8 mouse cellular contexts compared by ENCODE assay signal in genomic region chr10:77566651-77567050, GRCm38 (mm10). TPM values are rescaled to one million over a fixed set of nuclear protein-coding genes. Genes with fewer than 3 reads are reported as not detected.
DNase-seq lines count a peak whose midpoint lies in the region; ATAC-seq lines count a peak whose summit lies in the region.

No protein-coding gene starts in this region.

- H3K4me1 ChIP-seq in hindbrain, embryonic 11.5 days (replicated peaks; ENCODE audit: control insufficient read depth, insufficient read depth, low read length): no peaks in the 10 kb centered on the region
- no peaks in the 10 kb centered on the region for H3K4me1 ChIP-seq in hindbrain, embryonic 13.5 days (replicated peaks)
- H3K4me1 ChIP-seq in embryonic facial prominence, embryonic 10.5 days: peaks cover 11% of the 10 kb centered on the region
- H3K4me1 ChIP-seq in stomach, embryonic 16.5 days (ENCODE audit: control insufficient read depth, insufficient read depth, low read length): no peaks in the 10 kb centered on the region

- ATAC-seq in hindbrain, embryonic 11.5 days (ENCODE audit: low FRiP score): no peak
- ATAC-seq in hindbrain, embryonic 13.5 days (ENCODE audit: low FRiP score): no peak
- ATAC-seq in monocyte, adult 5-6 weeks (replicated peaks; ENCODE audit: insufficient number of reproducible peaks, low FRiP score, low TSS enrichment, poor library complexity, severe bottlenecking): peak; percentile 32
- ATAC-seq in stomach, embryonic 16.5 days (ENCODE audit: insufficient read depth, low FRiP score): no peak

- no peak overlapping the region for H3K27ac ChIP-seq in hindbrain, embryonic 11.5 days (ENCODE audit: low read depth, low read length)
- H3K27ac ChIP-seq in hindbrain, embryonic 13.5 days: no peak overlapping the region
- no peak overlapping the region for H3K27ac ChIP-seq in embryonic facial prominence, embryonic 10.5 days (replicated peaks)
- H3K27ac ChIP-seq in stomach, embryonic 16.5 days (ENCODE audit: low read length): peak overlapping the region; percentile 9; the same call in 1 of the 2 replicates

- peak; percentile 79 for DNase-seq in hindbrain, embryonic 11.5 days (ENCODE audit: low spot score)
- DNase-seq in adrenal gland, postnatal 36 days: peak; percentile 92 to 95
- peak; percentile 77 for DNase-seq in embryonic facial prominence, embryonic 10.5 days (ENCODE audit: low spot score)
- DNase-seq in heart, postnatal 4 days: peak; percentile 94
- DNase-seq in left cerebral cortex, postnatal 14 days (ENCODE audit: low spot score in 2 of 2): peak; percentile 48 to 73

- H3K9me3 ChIP-seq in hindbrain, embryonic 11.5 days (ENCODE audit: control insufficient read depth, low read length): no peaks in the 10 kb centered on the region
- no peaks in the 10 kb centered on the region for H3K9me3 ChIP-seq in hindbrain, embryonic 13.5 days
- H3K9me3 ChIP-seq in embryonic facial prominence, embryonic 10.5 days: no peaks in the 10 kb centered on the region
- H3K9me3 ChIP-seq in stomach, embryonic 16.5 days (replicated peaks; ENCODE audit: control insufficient read depth, low read length): no peaks in the 10 kb centered on the region

- H3K4me3 ChIP-seq in hindbrain, embryonic 11.5 days (ENCODE audit: low read depth, low read length): no peak overlapping the region
- H3K4me3 ChIP-seq in hindbrain, embryonic 13.5 days: no peak overlapping the region
- no peak overlapping the region for H3K4me3 ChIP-seq in embryonic facial prominence, embryonic 10.5 days
- no peak overlapping the region for H3K4me3 ChIP-seq in stomach, embryonic 16.5 days (replicated peaks; ENCODE audit: low read length)

- no peak overlapping the region for H3K4me2 ChIP-seq in hindbrain, embryonic 11.5 days (replicated peaks; ENCODE audit: low read depth, low read length)
- H3K4me2 ChIP-seq in hindbrain, embryonic 13.5 days: no peak overlapping the region
- H3K4me2 ChIP-seq in stomach, embryonic 16.5 days (ENCODE audit: low read depth, low read length): no peak overlapping the region

- WGBS in hindbrain, embryonic 11.5 days: 34% methylated on average over 8 of the region's 8 CpGs
- 37% methylated on average over 8 of the region's 8 CpGs for WGBS in hindbrain, embryonic 13.5 days
- 33% methylated on average over 8 of the region's 8 CpGs for WGBS in embryonic facial prominence, embryonic 10.5 days
- WGBS in stomach, embryonic 16.5 days: 37% methylated on average over 8 of the region's 8 CpGs

- H3K27me3 ChIP-seq in hindbrain, embryonic 11.5 days (ENCODE audit: control insufficient read depth, insufficient read depth, low read length): no peaks in the 10 kb centered on the region
- 0 out of 2 replicates have a peak, but pooled peaks cover 5% of the 10 kb centered on the region for H3K27me3 ChIP-seq in hindbrain, embryonic 13.5 days
- H3K27me3 ChIP-seq in embryonic facial prominence, embryonic 10.5 days (replicated peaks; ENCODE audit: low read depth, poor library complexity, severe bottlenecking): no peaks in the 10 kb centered on the region
- no peaks in the 10 kb centered on the region for H3K27me3 ChIP-seq in stomach, embryonic 16.5 days (ENCODE audit: control insufficient read depth, insufficient read depth, low read length)

- H3K9ac ChIP-seq in hindbrain, embryonic 11.5 days (ENCODE audit: low read depth, low read length): no peak overlapping the region
- no peak overlapping the region for H3K9ac ChIP-seq in hindbrain, embryonic 13.5 days
- no peak overlapping the region for H3K9ac ChIP-seq in stomach, embryonic 16.5 days (ENCODE audit: low read length)

- H3K36me3 ChIP-seq in hindbrain, embryonic 11.5 days (ENCODE audit: control insufficient read depth, insufficient read depth, low read length): no peaks in the 10 kb centered on the region
- no peaks in the 10 kb centered on the region for H3K36me3 ChIP-seq in hindbrain, embryonic 13.5 days
- H3K36me3 ChIP-seq in embryonic facial prominence, embryonic 10.5 days (replicated peaks): no peaks in the 10 kb centered on the region
- no peaks in the 10 kb centered on the region for H3K36me3 ChIP-seq in stomach, embryonic 16.5 days (ENCODE audit: control insufficient read depth, insufficient read depth, low read length)

- intact Hi-C loops in left cerebral cortex, postnatal 14 days (cut with DNase I): loop anchor here (5.0 kb wide), 1 partner anchor 49 kb away; the partner anchor contains the start of gene Fam207a

RNA-seq across cellular contexts. Expression of gene Pttg1ip, which starts 14.9 kb away (rescaled TPM):
- polyA plus RNA-seq in hindbrain, embryonic 11.5 days (2014; fragmentation: Nextera tagmentation; extraction: Ambion mirVana): 73.1 and 79.3 TPM in 2 replicates
- 69.0 and 71.9 TPM in 2 replicates for polyA plus RNA-seq in hindbrain, embryonic 13.5 days (2015; fragmentation: Nextera tagmentation; extraction: Ambion mirVana)
- total RNA-seq in adrenal gland, postnatal 36 days (2021): 100 to 1,000 TPM; 197 to 219 TPM
- 65.6 and 71.0 TPM in 2 replicates for polyA plus RNA-seq in embryonic facial prominence, embryonic 10.5 days (2016; fragmentation: Nextera tagmentation; extraction: Ambion mirVana)
- total RNA-seq in heart, postnatal 4 days (2021): 100 to 1,000 TPM; 113 to 119 TPM
- total RNA-seq in left cerebral cortex, postnatal 14 days (2021): 10 to 100 TPM; 74.0 to 75.1 TPM
- 79.9 to 128 TPM (median 104 TPM) in 3 replicates for total RNA-seq in monocyte, adult 5-6 weeks (2017)
- 210 and 244 TPM in 2 replicates for polyA plus RNA-seq in stomach, embryonic 16.5 days (2015; fragmentation: Nextera tagmentation; extraction: Ambion mirVana)

RNA-seq across cellular contexts. Expression of gene Itgb2, which starts 36.6 kb away (rescaled TPM):
- polyA plus RNA-seq in hindbrain, embryonic 11.5 days (2014; fragmentation: Nextera tagmentation; extraction: Ambion mirVana): 1.2 and 1.8 TPM in 2 replicates
- polyA plus RNA-seq in hindbrain, embryonic 13.5 days (2015; fragmentation: Nextera tagmentation; extraction: Ambion mirVana): 0.67 and 0.90 TPM in 2 replicates
- total RNA-seq in adrenal gland, postnatal 36 days (2021): 1 to 10 TPM; 4.2 to 9.1 TPM
- 0.60 and 1.3 TPM in 2 replicates for polyA plus RNA-seq in embryonic facial prominence, embryonic 10.5 days (2016; fragmentation: Nextera tagmentation; extraction: Ambion mirVana)
- 1 to 10 TPM; 2.0 to 2.5 TPM for total RNA-seq in heart, postnatal 4 days (2021)
- 1 to 10 TPM; 3.1 to 3.2 TPM for total RNA-seq in left cerebral cortex, postnatal 14 days (2021)
- 1,034 to 1,189 TPM (median 1,065 TPM) in 3 replicates for total RNA-seq in monocyte, adult 5-6 weeks (2017)
- polyA plus RNA-seq in stomach, embryonic 16.5 days (2015; fragmentation: Nextera tagmentation; extraction: Ambion mirVana): 6.7 and 8.3 TPM in 2 replicates

RNA-seq across cellular contexts. Expression of gene Sumo3, which starts 39.2 kb away (rescaled TPM):
- 287 and 321 TPM in 2 replicates for polyA plus RNA-seq in hindbrain, embryonic 11.5 days (2014; fragmentation: Nextera tagmentation; extraction: Ambion mirVana)
- polyA plus RNA-seq in hindbrain, embryonic 13.5 days (2015; fragmentation: Nextera tagmentation; extraction: Ambion mirVana): 271 and 274 TPM in 2 replicates
- 100 to 1,000 TPM in 1 of 2 experiments, 10 to 100 TPM in 1; 89.0 to 106 TPM for total RNA-seq in adrenal gland, postnatal 36 days (2021)
- polyA plus RNA-seq in embryonic facial prominence, embryonic 10.5 days (2016; fragmentation: Nextera tagmentation; extraction: Ambion mirVana): 419 and 445 TPM in 2 replicates
- 10 to 100 TPM; 90.9 to 97.9 TPM for total RNA-seq in heart, postnatal 4 days (2021)
- total RNA-seq in left cerebral cortex, postnatal 14 days (2021): 100 to 1,000 TPM; 129 to 135 TPM
- 84.2 to 128 TPM (median 126 TPM) in 3 replicates for total RNA-seq in monocyte, adult 5-6 weeks (2017)
- 324 and 327 TPM in 2 replicates for polyA plus RNA-seq in stomach, embryonic 16.5 days (2015; fragmentation: Nextera tagmentation; extraction: Ambion mirVana)

RNA-seq across cellular contexts. Expression of gene Gm49325, which starts 39.3 kb away (rescaled TPM):
- 2.2 TPM in 1 of 2 replicates, not detected in the other for polyA plus RNA-seq in hindbrain, embryonic 11.5 days (2014; fragmentation: Nextera tagmentation; extraction: Ambion mirVana)
- polyA plus RNA-seq in hindbrain, embryonic 13.5 days (2015; fragmentation: Nextera tagmentation; extraction: Ambion mirVana): 2.1 and 3.4 TPM in 2 replicates
- total RNA-seq in adrenal gland, postnatal 36 days (2021): 10 to 100 TPM; 24.1 to 27.6 TPM
- 1.9 and 8.0 TPM in 2 replicates for polyA plus RNA-seq in embryonic facial prominence, embryonic 10.5 days (2016; fragmentation: Nextera tagmentation; extraction: Ambion mirVana)
- total RNA-seq in heart, postnatal 4 days (2021): 10 to 100 TPM; 15.9 to 20.8 TPM
- total RNA-seq in left cerebral cortex, postnatal 14 days (2021): 10 to 100 TPM in 1 of 2 experiments, 1 to 10 TPM in 1; 6.7 to 15.7 TPM
- total RNA-seq in monocyte, adult 5-6 weeks (2017): 1.7 to 5.5 TPM in 2 of 3 replicates, not detected in the other
- 4.4 and 10.1 TPM in 2 replicates for polyA plus RNA-seq in stomach, embryonic 16.5 days (2015; fragmentation: Nextera tagmentation; extraction: Ambion mirVana)

RNA-seq across cellular contexts. Expression of gene Fam207a, which starts 51.1 kb away (rescaled TPM):
- 34.6 and 41.8 TPM in 2 replicates for polyA plus RNA-seq in hindbrain, embryonic 11.5 days (2014; fragmentation: Nextera tagmentation; extraction: Ambion mirVana)
- polyA plus RNA-seq in hindbrain, embryonic 13.5 days (2015; fragmentation: Nextera tagmentation; extraction: Ambion mirVana): 41.2 and 41.8 TPM in 2 replicates
- 10 to 100 TPM; 19.2 to 25.0 TPM for total RNA-seq in adrenal gland, postnatal 36 days (2021)
- 43.9 and 46.9 TPM in 2 replicates for polyA plus RNA-seq in embryonic facial prominence, embryonic 10.5 days (2016; fragmentation: Nextera tagmentation; extraction: Ambion mirVana)
- total RNA-seq in heart, postnatal 4 days (2021): 10 to 100 TPM; 12.6 to 13.2 TPM
- total RNA-seq in left cerebral cortex, postnatal 14 days (2021): 10 to 100 TPM; 32.2 to 33.4 TPM
- total RNA-seq in monocyte, adult 5-6 weeks (2017): 24.9 to 35.4 TPM (median 27.8 TPM) in 3 replicates
- polyA plus RNA-seq in stomach, embryonic 16.5 days (2015; fragmentation: Nextera tagmentation; extraction: Ambion mirVana): 29.7 and 31.0 TPM in 2 replicates

Comparison
In these comparisons a context has a peak if more than half of its experiments do, and no peak if none do; other contexts are left out.
1. RNA of gene Itgb2, which starts 36.6 kb away (total RNA-seq): 1,034 to 1,189 TPM in monocyte, adult 5-6 weeks; 4.2 to 9.1 TPM in adrenal gland, postnatal 36 days, 3.1 to 3.2 TPM in left cerebral cortex, postnatal 14 days and 2.0 to 2.5 TPM in heart, postnatal 4 days; every median in the first group is over 100 times any median in the second.
2. Peak in every context shown above with its lines, with median percentiles within 50 percentile points of each other: DNase-seq.